Mouse (Mus musculus) kidney, embryonic 16.5 days (tissue): ENCODE data around the gene Card14. TPM values are rescaled to one million over a fixed set of nuclear protein-coding genes. Genes with fewer than 3 reads are reported as not detected.
"Not testable (repeated sequence)": the region's sequence is repeated elsewhere in the genome, so short reads cannot be mapped to it uniquely, and the experiment has no call there.

Experiments used
- ATAC-seq: fragments of 200-750 bp; cut with Nextera tagmentation; 2 replicates; pipeline ENCODE4 v1.8.0; 2017; ENCODE audit warnings: moderate TSS enrichment; ENCODE audit not compliant: low FRiP score, low TSS enrichment
- H3K27ac ChIP-seq: fragments of 300-500 bp; sonication (generic); 2 replicates; pipeline ENCODE4 v1.5.1; 2014; ENCODE audit warnings: low read length
- H3K27me3 ChIP-seq: fragments of 300-500 bp; sonication (generic); 2 replicates; pipeline ENCODE4 v1.6.1; 2014; ENCODE audit warnings: low read length, control low read depth, mixed read lengths; ENCODE audit not compliant: insufficient read depth
- H3K36me3 ChIP-seq: fragments of 300-500 bp; sonication (generic); 2 replicates; pipeline ENCODE4 v1.6.1; 2014; ENCODE audit warnings: low read length, control low read depth, mixed read lengths; ENCODE audit not compliant: insufficient read depth
- H3K4me1 ChIP-seq: fragments of 300-500 bp; sonication (generic); 2 replicates; pipeline ENCODE4 v1.6.1; 2014; ENCODE audit warnings: low read length, control low read depth, mixed read lengths; ENCODE audit not compliant: insufficient read depth
- H3K4me2 ChIP-seq: fragments of 300-500 bp; sonication (generic); replicated peaks from 2 replicates; pipeline ENCODE4 v1.6.1; 2014; ENCODE audit warnings: low read depth, low read length
- H3K4me3 ChIP-seq: fragments of 300-500 bp; sonication (generic); 2 replicates; pipeline ENCODE4 v1.5.1; 2014; ENCODE audit warnings: mild to moderate bottlenecking, low read length
- H3K9ac ChIP-seq: fragments of 300-500 bp; sonication (generic); replicated peaks from 2 replicates; pipeline ENCODE4 v1.6.1; 2014; ENCODE audit warnings: low read length
- H3K9me3 ChIP-seq: fragments of 300-500 bp; sonication (generic); 2 replicates; pipeline ENCODE4 v1.6.1; 2016; ENCODE audit warnings: low read length, control low read depth
- WGBS: fragments of 180-500 bp; shearing (Covaris S2); extraction: QIAGEN DNeasy Blood & Tissue Kit; methylation state at CpG from one replicate; pipeline ENCODE4 v1.1.7; 2014; 5-methylcytosine and 5-hydroxymethylcytosine counted together
- polyA plus RNA-seq: library from polyadenylated mRNA; unstranded; fragments of >200 nt; fragmentation: Nextera tagmentation; extraction: Ambion mirVana; gene quantifications from 2 replicates; pipeline ENCODE4 v1.2.1, GENCODE M21; 2015

Gene Card14
- polyA plus RNA-seq, 1 experiment from 2014 or later: 0.52 TPM

DNA sequence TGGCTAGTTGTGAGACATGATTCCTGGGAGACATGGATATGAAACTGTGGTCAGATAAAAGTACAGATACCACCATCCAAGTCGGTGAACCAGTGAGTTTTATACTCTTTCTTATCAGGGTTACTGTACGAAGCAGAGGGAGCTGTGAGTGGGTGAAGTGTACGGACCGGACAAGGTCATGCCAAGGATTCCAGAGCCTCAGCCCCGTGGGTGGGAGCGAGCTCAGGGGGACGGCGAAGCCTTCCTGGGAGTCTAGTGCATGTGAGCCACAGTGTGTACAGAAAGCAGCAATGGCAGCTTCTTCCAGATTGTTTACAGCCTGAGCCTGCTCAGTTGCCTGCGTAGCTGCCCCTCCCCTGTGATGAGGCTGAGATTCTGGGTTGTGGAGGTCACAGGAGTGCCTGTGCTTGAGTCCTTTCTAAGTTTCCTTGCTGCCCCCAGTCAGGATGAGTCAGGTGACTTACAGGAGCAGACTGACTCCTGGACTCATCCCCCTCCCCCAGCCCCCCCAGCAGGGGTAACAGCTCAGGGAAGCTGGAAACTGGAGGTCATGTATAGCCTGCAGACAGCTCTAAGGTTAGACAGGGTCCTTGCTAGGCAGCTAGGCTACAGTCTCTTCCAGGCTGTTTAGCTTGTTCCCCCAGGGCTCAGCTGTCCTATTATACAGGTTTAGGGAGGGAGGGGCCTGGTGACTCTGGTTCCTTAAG, 74.2 kb downstream of the Card14 start:
- no peak for ATAC-seq
- H3K9me3 ChIP-seq: no peaks in the 10 kb centered on the region
- H3K27me3 ChIP-seq: no peaks in the 10 kb centered on the region
- H3K4me1 ChIP-seq: no peaks in the 10 kb centered on the region
- 70% methylated on average over 9 of the region's 9 CpGs for WGBS
- H3K36me3 ChIP-seq: peaks cover 13% of the 10 kb centered on the region; the same call in 1 of the 2 replicates
- no peak overlapping the region for H3K27ac ChIP-seq
- no peak overlapping the region for H3K4me3 ChIP-seq
- no peak overlapping the region for H3K9ac ChIP-seq
- no peak overlapping the region for H3K4me2 ChIP-seq

DNA sequence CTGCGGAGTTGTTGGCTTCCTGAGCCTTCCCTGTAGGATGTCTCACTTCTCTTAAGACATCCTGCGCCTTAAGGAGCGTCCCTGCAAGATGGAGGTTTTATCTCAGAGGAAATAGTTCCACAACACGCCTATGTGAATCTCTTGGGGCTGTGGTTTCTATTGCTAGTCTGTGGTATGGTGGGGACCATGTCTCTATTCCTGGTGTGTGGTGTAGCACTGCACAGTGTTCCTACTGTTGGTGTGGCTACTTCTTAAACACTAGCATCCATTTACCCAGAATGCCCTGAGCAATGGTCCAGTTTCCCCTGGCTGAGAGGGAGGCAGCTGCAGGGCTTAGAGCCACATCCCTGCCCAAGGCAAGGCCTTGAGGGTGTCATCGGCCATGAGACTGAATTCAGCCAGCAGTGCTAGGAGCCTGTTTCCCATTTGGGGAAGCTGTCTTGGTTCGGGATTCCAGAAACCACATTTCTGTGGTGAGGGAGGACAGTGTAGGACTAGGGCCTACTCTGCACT, 74.8 kb downstream of the Card14 start:
- Histone ChIP-seq H3K27ac (no peak overlapping the region), H3K9ac (no peak overlapping the region), H3K9me3 (no peaks in the 10 kb centered on the region), H3K36me3 (peaks cover 10% of the 10 kb centered on the region; the same call in 1 of the 2 replicates), H3K27me3 (no peaks in the 10 kb centered on the region), H3K4me1 (no peaks in the 10 kb centered on the region), H3K4me3 (no peak overlapping the region), H3K4me2 (no peak overlapping the region)
- WGBS: 85% methylated on average over 6 of the region's 6 CpGs
- ATAC-seq: no peak

DNA sequence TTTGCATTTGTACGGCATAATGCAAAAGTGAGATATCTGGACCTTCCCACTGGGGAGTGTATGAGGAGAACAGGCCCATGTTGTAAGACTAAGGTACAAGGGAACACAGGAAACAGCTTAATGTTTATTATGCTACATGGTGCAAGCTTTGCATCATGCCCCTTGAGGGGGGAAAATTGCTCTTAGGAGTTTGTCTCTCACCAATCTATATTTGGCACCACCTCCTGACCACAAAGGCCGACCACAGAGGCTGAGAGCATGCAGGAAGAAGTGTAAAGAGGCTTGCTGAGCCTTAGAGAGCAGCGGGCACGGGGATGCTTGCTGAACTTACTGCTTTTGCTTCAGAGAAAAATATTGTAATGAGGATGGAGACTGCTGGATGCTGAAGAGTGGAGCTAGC, 77.3 kb downstream of the Card14 start:
- Histone ChIP-seq H3K9ac (no peak overlapping the region), H3K36me3 (no peaks in the 10 kb centered on the region), H3K4me3 (no peak overlapping the region), H3K4me2 (no peak overlapping the region), H3K27me3 (peaks cover 5% of the 10 kb centered on the region), H3K27ac (no peak overlapping the region), H3K4me1 (peaks cover 6% of the 10 kb centered on the region), H3K9me3 (no peaks in the 10 kb centered on the region)
- 87% methylated on average over 4 of the region's 4 CpGs for WGBS
- no peak for ATAC-seq

DNA sequence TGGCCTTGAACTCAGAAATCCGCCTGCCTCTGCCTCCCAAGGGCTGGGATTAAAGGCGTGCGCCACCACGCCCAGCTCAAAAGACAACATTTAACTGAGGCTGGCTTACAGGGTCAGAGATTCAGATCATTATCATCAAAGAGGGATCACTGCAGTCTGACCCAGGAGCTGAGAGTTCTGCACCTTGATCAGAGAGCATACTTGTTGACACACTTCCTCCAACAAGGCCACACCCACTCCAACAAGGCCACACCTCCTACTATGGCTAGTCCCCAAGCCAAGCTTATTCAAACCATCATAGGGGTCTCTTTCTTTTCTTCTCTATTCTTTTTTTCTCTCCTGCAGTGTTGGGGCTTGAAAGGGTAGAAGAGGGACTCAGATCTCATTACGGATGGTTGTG, 78.7 kb downstream of the Card14 start:
- H3K9ac ChIP-seq: no peak overlapping the region
- peaks cover 5% of the 10 kb centered on the region for H3K27me3 ChIP-seq
- H3K27ac ChIP-seq: no peak overlapping the region
- H3K4me1 ChIP-seq: peaks cover 13% of the 10 kb centered on the region
- ATAC-seq: no peak
- over 99% methylated on average over 5 of the region's 5 CpGs for WGBS
- no peak overlapping the region for H3K4me2 ChIP-seq
- H3K4me3 ChIP-seq: no peak overlapping the region
- H3K9me3 ChIP-seq: no peaks in the 10 kb centered on the region
- H3K36me3 ChIP-seq: no peaks in the 10 kb centered on the region

DNA sequence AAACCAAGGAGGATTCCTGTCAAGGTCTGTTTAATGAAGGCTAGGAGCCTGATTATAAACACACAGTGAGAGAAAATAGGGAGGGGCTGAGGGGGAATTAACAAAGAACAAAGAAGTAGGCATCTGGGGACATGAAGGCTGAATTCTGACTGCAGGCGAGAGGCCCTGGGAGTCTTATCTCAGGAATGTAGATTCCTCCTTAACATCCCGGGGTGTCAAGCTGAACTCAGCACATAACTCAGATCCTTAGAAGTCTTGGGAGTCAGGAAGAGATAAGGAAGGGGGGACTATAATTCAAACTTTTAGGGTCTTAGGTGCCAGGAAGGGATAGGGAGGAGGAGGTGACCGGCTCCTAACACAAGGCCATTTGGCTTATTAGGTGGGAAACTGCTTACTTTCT, 79.7 kb downstream of the Card14 start:
- H3K4me2 ChIP-seq, H3K4me3 ChIP-seq, H3K36me3 ChIP-seq, ATAC-seq, H3K27ac ChIP-seq, H3K9ac ChIP-seq, H3K9me3 ChIP-seq, H3K27me3 ChIP-seq: not testable (repeated sequence)
- H3K4me1 ChIP-seq: peaks cover 20% of the 10 kb centered on the region
- 14% methylated on average over 3 of the region's 3 CpGs for WGBS

DNA sequence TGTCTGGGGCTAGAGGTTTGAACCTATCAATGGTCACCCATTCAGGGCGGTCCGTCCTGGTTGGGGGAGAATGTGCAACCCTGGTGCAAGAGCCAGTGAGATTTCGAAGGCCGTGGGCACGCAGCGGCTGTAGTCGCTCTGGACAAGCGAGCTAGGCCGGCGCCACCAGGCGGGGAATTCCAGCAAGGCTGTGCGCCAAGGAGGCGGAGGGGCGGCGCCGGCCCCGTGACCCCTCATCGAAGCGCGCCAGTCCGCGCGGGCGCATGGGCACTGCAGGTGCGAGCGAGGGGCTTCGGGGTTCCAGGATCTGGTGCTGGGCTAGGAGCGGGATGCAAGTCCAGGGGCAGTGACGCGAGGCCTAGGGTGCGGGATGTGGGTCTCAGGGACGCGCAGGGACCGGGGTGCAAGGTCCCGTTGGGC, 82.3 kb downstream of the Card14 start:
- Histone ChIP-seq H3K4me1 (peaks cover 27% of the 10 kb centered on the region), H3K9me3 (no peaks in the 10 kb centered on the region), H3K27me3 (peaks cover 15% of the 10 kb centered on the region), H3K4me3 (peak overlapping the region; percentile 72), H3K36me3 (no peaks in the 10 kb centered on the region), H3K27ac (peak overlapping the region; percentile 73; the same call in 1 of the 2 replicates), H3K9ac (peak overlapping the region; percentile 77), H3K4me2 (peak overlapping the region; percentile 96)
- peak; percentile 53 for ATAC-seq
- WGBS: under 1% methylated on average over 35 of the region's 35 CpGs

DNA sequence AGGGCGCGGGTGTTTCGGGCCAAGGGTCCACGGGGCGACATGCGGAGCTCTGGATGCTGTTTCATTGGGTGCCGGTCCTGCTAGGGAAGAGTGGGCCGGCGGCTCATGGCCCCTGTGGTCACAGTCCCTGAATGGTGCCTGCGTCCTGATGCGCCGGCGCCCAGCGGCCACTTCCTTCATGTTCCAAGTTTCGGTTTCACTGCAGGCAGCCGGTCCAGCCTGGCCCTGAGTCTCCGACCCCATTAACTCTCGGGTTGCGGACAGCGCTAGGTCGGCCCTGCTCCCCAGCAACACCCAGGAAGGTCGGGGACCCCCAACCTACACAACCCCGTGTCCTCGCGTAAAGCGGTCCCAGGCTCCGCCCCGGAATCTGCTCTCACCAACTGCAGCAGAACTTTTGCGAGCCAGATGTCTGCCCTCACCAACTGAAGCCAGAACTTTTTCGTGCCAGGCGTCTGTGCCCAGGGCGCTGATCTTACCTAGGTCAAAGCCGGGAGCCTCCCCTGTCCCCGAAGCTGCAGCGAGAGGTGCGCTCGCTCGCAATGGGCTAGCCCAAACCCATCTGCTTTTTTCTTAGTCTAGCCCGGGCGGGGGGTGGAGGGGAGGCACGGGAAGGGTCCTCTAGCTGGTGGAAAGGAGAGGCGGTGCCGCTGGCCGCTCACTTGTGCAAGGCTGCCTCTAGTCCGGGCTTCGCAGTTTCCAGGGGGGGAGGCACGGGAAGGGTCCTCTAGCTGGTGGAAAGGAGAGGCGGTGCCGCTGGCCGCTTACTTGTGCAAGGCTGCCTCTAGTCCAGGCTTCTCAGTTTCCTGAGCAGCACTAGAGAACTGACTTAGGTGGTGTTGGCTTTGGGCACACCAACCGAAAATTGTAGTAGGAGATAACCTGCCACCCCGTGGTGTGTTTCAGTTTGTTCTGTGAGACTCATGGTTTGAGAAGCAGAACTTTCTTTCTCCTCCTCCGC, 83.0 kb downstream of the Card14 start:
- Histone ChIP-seq H3K4me1 (peaks cover 27% of the 10 kb centered on the region), H3K27ac (peak overlapping the region; percentile 73), H3K4me3 (peak overlapping the region; percentile 72), H3K9ac (peak overlapping the region; percentile 77), H3K36me3 (no peaks in the 10 kb centered on the region), H3K27me3 (peaks cover 19% of the 10 kb centered on the region), H3K9me3 (no peaks in the 10 kb centered on the region), H3K4me2 (peak overlapping the region; percentile 96)
- WGBS: 2% methylated on average over 53 of the region's 53 CpGs
- peak; percentile 53 for ATAC-seq

DNA sequence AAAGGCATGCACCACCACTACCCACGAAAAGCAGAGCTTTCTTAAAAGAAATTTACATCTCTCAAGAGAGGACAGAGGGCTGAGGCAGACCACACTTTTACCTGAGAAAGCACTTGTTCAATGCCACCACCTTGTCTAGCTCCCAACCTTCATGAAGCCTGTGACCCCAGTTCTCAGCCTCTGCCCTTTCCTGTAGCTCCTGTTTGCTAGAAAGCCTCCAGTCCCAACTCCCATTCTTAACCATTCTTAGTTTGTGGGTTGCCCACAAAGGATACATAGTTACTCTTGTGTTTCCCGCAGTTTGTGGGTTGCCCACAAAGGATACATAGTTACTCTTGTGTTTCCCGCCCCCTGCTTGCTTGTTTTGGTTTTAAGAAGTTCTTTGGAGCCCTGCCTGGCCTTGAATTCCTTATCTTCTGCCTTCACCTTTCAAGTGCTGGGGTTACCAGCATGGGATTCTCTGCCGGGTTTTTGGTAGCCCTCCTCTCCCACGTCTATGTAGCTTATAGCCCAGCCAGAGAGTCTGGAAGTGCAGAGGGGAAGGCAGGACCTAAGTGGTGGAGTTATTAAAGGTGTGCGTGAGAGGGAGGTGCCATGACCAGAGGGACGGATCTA, 83.9 kb downstream of the Card14 start:
- no peak overlapping the region for H3K9ac ChIP-seq
- ATAC-seq: no peak
- WGBS: 44% methylated on average over 7 of the region's 7 CpGs
- no peak overlapping the region for H3K4me3 ChIP-seq
- H3K4me1 ChIP-seq: peaks cover 27% of the 10 kb centered on the region
- peaks cover 19% of the 10 kb centered on the region for H3K27me3 ChIP-seq
- H3K9me3 ChIP-seq: no peaks in the 10 kb centered on the region
- H3K36me3 ChIP-seq: no peaks in the 10 kb centered on the region
- no peak overlapping the region for H3K27ac ChIP-seq
- peak overlapping the region; percentile 96; the same call in 1 of the 2 replicates for H3K4me2 ChIP-seq

DNA sequence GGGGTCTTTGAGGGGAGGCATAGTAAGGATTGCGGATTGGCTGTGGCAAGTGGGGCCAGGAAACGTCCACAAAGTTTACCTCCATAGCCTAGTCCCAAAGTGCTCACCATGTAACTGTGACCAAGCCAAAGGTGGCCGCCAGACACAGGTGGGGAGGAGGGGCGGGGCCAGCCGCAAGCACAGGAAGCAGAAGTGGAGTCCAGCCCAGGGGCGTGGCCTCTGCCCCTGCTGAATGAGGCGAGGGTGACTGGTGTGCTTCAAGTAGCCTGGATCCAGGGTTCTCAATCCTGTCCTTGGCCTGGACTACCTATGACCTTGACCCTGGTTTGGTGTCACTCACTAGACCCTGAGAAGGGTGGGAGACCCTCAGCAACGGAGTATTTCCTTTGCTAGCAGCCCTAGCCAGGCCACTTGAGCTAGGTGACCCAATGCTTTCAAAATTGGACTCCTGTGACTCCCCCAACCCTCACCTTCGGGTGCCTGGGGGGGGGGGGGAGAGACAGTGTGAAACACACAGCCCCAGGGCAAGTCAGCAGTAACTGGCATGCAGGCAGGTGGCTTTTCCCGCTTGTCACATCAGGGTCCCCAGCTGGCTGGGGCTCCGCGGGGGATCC, 84.5 kb downstream of the Card14 start:
- ATAC-seq: no peak
- peak overlapping the region; percentile 85 for H3K4me2 ChIP-seq
- no peaks in the 10 kb centered on the region for H3K9me3 ChIP-seq
- 16% methylated on average over 11 of the region's 12 CpGs for WGBS
- peaks cover 27% of the 10 kb centered on the region for H3K4me1 ChIP-seq
- H3K9ac ChIP-seq: peak overlapping the region; percentile 69
- no peaks in the 10 kb centered on the region for H3K36me3 ChIP-seq
- peaks cover 19% of the 10 kb centered on the region for H3K27me3 ChIP-seq
- H3K4me3 ChIP-seq: peak overlapping the region; percentile 69
- no peak overlapping the region for H3K27ac ChIP-seq
